Mouse (Mus musculus) gastrocnemius, postnatal 36 days (tissue): ENCODE data around the gene Mcf2. TPM values are rescaled to one million over a fixed set of nuclear protein-coding genes. Genes with fewer than 3 reads are reported as not detected.

Experiments used
- total RNA-seq, 2 experiments: library from RNA; stranded (reverse); gene quantifications; 2 replicates each; pipeline ENCODE4 v1.2.3; 2021

The Mcf2 gene
- total RNA-seq, 2 experiments from 2014 or later, result not detected

Other genes starting within 250 kb of the Mcf2 start
- gene F9, start 179.6 kb downstream of the Mcf2 start, total RNA-seq, result not detected